Mouse (Mus musculus): Measurements from ENCODE around the gene Rap1gap2. TPM values are rescaled to one million over a fixed set of nuclear protein-coding genes. Genes with fewer than 3 reads are reported as not detected.

Rap1gap2 gene
- polyA plus RNA-seq, 1 experiment from 2014 or later, result 1.5 TPM

GRCm38 (mm10) chr11:74525205-74525604 is 85.5 kb downstream of the Rap1gap2 start:
- Histone ChIP-seq H3K27me3 (ENCODE audit: control insufficient read depth, insufficient read depth, low read depth, low read length) (peaks cover 20% of the 10 kb centered on the region), H3K4me2 (ENCODE audit: low read depth, low read length) (no peak overlapping the region), H3K9ac (ENCODE audit: low read length) (no peak overlapping the region), H3K27ac (ENCODE audit: low read length) (no peak overlapping the region), H3K4me3 (ENCODE audit: low read length) (no peak overlapping the region), H3K9me3 (ENCODE audit: control insufficient read depth, low read length) (no peaks in the 10 kb centered on the region), H3K36me3 (ENCODE audit: control insufficient read depth, insufficient read depth, low read length) (no peaks in the 10 kb centered on the region), H3K4me1 (replicated peaks; ENCODE audit: control insufficient read depth, insufficient read depth, low read length) (peaks cover 18% of the 10 kb centered on the region)
- 85% methylated on average over 7 of the region's 7 CpGs for WGBS
- no peak for ATAC-seq (ENCODE audit: low read depth)

GRCm38 (mm10) chr11:74524050-74524965 is 86.4 kb downstream of the Rap1gap2 start:
- WGBS, result 61% methylated on average over 9 of the region's 9 CpGs
- Histone ChIP-seq H3K4me2 (ENCODE audit: low read depth, low read length) (no peak overlapping the region), H3K9ac (ENCODE audit: low read length) (no peak overlapping the region), H3K9me3 (ENCODE audit: control insufficient read depth, low read length) (no peaks in the 10 kb centered on the region), H3K4me1 (replicated peaks; ENCODE audit: control insufficient read depth, insufficient read depth, low read length) (peaks cover 18% of the 10 kb centered on the region), H3K27me3 (ENCODE audit: control insufficient read depth, insufficient read depth, low read depth, low read length) (peaks cover 20% of the 10 kb centered on the region), H3K36me3 (ENCODE audit: control insufficient read depth, insufficient read depth, low read length) (no peaks in the 10 kb centered on the region), H3K27ac (ENCODE audit: low read length) (no peak overlapping the region), H3K4me3 (ENCODE audit: low read length) (no peak overlapping the region)
- no peak for ATAC-seq (ENCODE audit: low read depth)

GRCm38 (mm10) chr11:74523210-74523951 is 87.3 kb downstream of the Rap1gap2 start:
- Histone ChIP-seq H3K4me2 (ENCODE audit: low read depth, low read length) (peak overlapping the region; percentile 97), H3K4me3 (ENCODE audit: low read length) (peak overlapping the region; percentile 62), H3K27me3 (ENCODE audit: control insufficient read depth, insufficient read depth, low read depth, low read length) (peaks cover 20% of the 10 kb centered on the region), H3K9ac (ENCODE audit: low read length) (peak overlapping the region; percentile 73), H3K9me3 (ENCODE audit: control insufficient read depth, low read length) (no peaks in the 10 kb centered on the region), H3K4me1 (replicated peaks; ENCODE audit: control insufficient read depth, insufficient read depth, low read length) (peaks cover 18% of the 10 kb centered on the region), H3K36me3 (ENCODE audit: control insufficient read depth, insufficient read depth, low read length) (no peaks in the 10 kb centered on the region), H3K27ac (ENCODE audit: low read length) (peak overlapping the region; percentile 18; the same call in 1 of the 2 replicates)
- ATAC-seq (ENCODE audit: low read depth), result peak; percentile 9; the same call in 1 of the 2 replicates
- WGBS, result 8% methylated on average over 30 of the region's 30 CpGs

- Histone ChIP-seq H3K27ac (ENCODE audit: low read length) (peak overlapping the region; percentile 18; the same call in 1 of the 2 replicates), H3K4me1 (replicated peaks; ENCODE audit: control insufficient read depth, insufficient read depth, low read length) (peaks cover 18% of the 10 kb centered on the region), H3K36me3 (ENCODE audit: control insufficient read depth, insufficient read depth, low read length) (no peaks in the 10 kb centered on the region), H3K4me2 (ENCODE audit: low read depth, low read length) (peak overlapping the region; percentile 97), H3K9me3 (ENCODE audit: control insufficient read depth, low read length) (no peaks in the 10 kb centered on the region), H3K4me3 (ENCODE audit: low read length) (peak overlapping the region; percentile 62), H3K27me3 (ENCODE audit: control insufficient read depth, insufficient read depth, low read depth, low read length) (peaks cover 20% of the 10 kb centered on the region), H3K9ac (ENCODE audit: low read length) (peak overlapping the region; percentile 73)
- WGBS, result under 1% methylated on average over 82 of the region's 87 CpGs
- ATAC-seq (ENCODE audit: low read depth), result peak; percentile 78
Observed at GRCm38 (mm10) chr11:74522487-74523209, 88.1 kb downstream of the Rap1gap2 start.

- Histone ChIP-seq H3K27ac (ENCODE audit: low read length) (no peak overlapping the region), H3K4me3 (ENCODE audit: low read length) (peak overlapping the region; percentile 62), H3K9me3 (ENCODE audit: control insufficient read depth, low read length) (no peaks in the 10 kb centered on the region), H3K27me3 (ENCODE audit: control insufficient read depth, insufficient read depth, low read depth, low read length) (peaks cover 20% of the 10 kb centered on the region), H3K9ac (ENCODE audit: low read length) (peak overlapping the region; percentile 73), H3K4me1 (replicated peaks; ENCODE audit: control insufficient read depth, insufficient read depth, low read length) (peaks cover 18% of the 10 kb centered on the region), H3K36me3 (ENCODE audit: control insufficient read depth, insufficient read depth, low read length) (no peaks in the 10 kb centered on the region), H3K4me2 (ENCODE audit: low read depth, low read length) (peak overlapping the region; percentile 97)
- 0 out of 2 replicates have a peak, but pooled peaks have one; percentile 34 for ATAC-seq (ENCODE audit: low read depth)
- under 1% methylated on average over 29 of the region's 29 CpGs for WGBS
Observed at GRCm38 (mm10) chr11:74521981-74522486, 88.7 kb downstream of the Rap1gap2 start.

GRCm38 (mm10) chr11:74520201-74520600 is 90.5 kb downstream of the Rap1gap2 start:
- H3K27ac ChIP-seq (ENCODE audit: low read length), result no peak overlapping the region
- ATAC-seq (ENCODE audit: low read depth), result no peak
- peaks cover 20% of the 10 kb centered on the region for H3K27me3 ChIP-seq (ENCODE audit: control insufficient read depth, insufficient read depth, low read depth, low read length)
- H3K4me2 ChIP-seq (ENCODE audit: low read depth, low read length), result no peak overlapping the region
- H3K9me3 ChIP-seq (ENCODE audit: control insufficient read depth, low read length), result no peaks in the 10 kb centered on the region
- 86% methylated on average over 3 of the region's 3 CpGs for WGBS
- peaks cover 13% of the 10 kb centered on the region for H3K4me1 ChIP-seq (replicated peaks; ENCODE audit: control insufficient read depth, insufficient read depth, low read length)
- H3K4me3 ChIP-seq (ENCODE audit: low read length), result no peak overlapping the region
- no peak overlapping the region for H3K9ac ChIP-seq (ENCODE audit: low read length)
- no peaks in the 10 kb centered on the region for H3K36me3 ChIP-seq (ENCODE audit: control insufficient read depth, insufficient read depth, low read length)

- Histone ChIP-seq H3K4me2 (ENCODE audit: low read depth, low read length) (no peak overlapping the region), H3K4me3 (ENCODE audit: low read length) (no peak overlapping the region), H3K4me1 (replicated peaks; ENCODE audit: control insufficient read depth, insufficient read depth, low read length) (no peaks in the 10 kb centered on the region), H3K27ac (ENCODE audit: low read length) (no peak overlapping the region), H3K36me3 (ENCODE audit: control insufficient read depth, insufficient read depth, low read length) (no peaks in the 10 kb centered on the region), H3K9me3 (ENCODE audit: control insufficient read depth, low read length) (no peaks in the 10 kb centered on the region), H3K9ac (ENCODE audit: low read length) (no peak overlapping the region), H3K27me3 (ENCODE audit: control insufficient read depth, insufficient read depth, low read depth, low read length) (peaks cover 7% of the 10 kb centered on the region)
- ATAC-seq (ENCODE audit: low read depth), result no peak
- WGBS, result 65% methylated on average over 5 of the region's 5 CpGs
Observed at GRCm38 (mm10) chr11:74516112-74516511, 94.6 kb downstream of the Rap1gap2 start.

GRCm38 (mm10) chr11:74515046-74515445 is 95.7 kb downstream of the Rap1gap2 start:
- no peak for ATAC-seq (ENCODE audit: low read depth)

More at GRCm38 (mm10) chr11:74515046-74515445, 95.7 kb downstream of the Rap1gap2 start:
- H3K9me3 ChIP-seq (ENCODE audit: control insufficient read depth, low read length), result no peaks in the 10 kb centered on the region
- 44% methylated on average over 3 of the region's 3 CpGs for WGBS
- no peak overlapping the region for H3K27ac ChIP-seq (ENCODE audit: low read length)
- H3K4me1 ChIP-seq (replicated peaks; ENCODE audit: control insufficient read depth, insufficient read depth, low read length), result no peaks in the 10 kb centered on the region
- no peaks in the 10 kb centered on the region for H3K27me3 ChIP-seq (ENCODE audit: control insufficient read depth, insufficient read depth, low read depth, low read length)
- H3K4me2 ChIP-seq (ENCODE audit: low read depth, low read length), result no peak overlapping the region
- H3K36me3 ChIP-seq (ENCODE audit: control insufficient read depth, insufficient read depth, low read length), result no peaks in the 10 kb centered on the region
- no peak overlapping the region for H3K9ac ChIP-seq (ENCODE audit: low read length)
- no peak overlapping the region for H3K4me3 ChIP-seq (ENCODE audit: low read length)
